18 mouse cellular contexts compared by ENCODE assay signal in the genomic region with DNA sequence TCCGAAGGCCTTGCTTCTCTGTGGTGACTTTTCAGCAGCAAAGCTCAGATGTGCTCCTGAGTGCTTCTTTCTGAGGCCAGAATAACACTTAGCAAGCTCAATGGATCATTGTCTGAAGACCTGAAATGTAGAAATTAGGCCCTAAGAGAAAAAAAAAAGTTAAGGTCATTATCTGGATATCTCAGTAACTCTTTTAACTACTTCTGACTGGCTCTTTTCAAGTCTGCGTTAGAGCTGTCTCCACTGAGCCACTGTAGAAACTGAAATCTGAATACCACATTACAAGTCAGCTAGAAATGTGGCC. TPM values are rescaled to one million over a fixed set of nuclear protein-coding genes. Genes with fewer than 3 reads are reported as not detected.
DNase-seq lines count a peak whose midpoint lies in the region; ATAC-seq and TF ChIP-seq lines count a peak whose summit lies in the region.
"Had no signal": no experiment of that assay in that cellular context is flagged by ENCODE, and none has a peak within 500 bp of the region (broad histone marks: within the 10 kb centered on the region; RNA-seq: fewer than 3 reads in every experiment).

No protein-coding gene starts in this region.

- no peak overlapping the region for H3K4me2 ChIP-seq in lung, embryonic 14.5 days
- no peak overlapping the region for H3K4me2 ChIP-seq in embryonic facial prominence, embryonic 12.5 days (replicated peaks)
- no peak overlapping the region for H3K4me2 ChIP-seq in limb, embryonic 12.5 days
- H3K4me2 ChIP-seq: hindbrain, embryonic 15.5 days; intestine, embryonic 15.5 days; kidney, embryonic 15.5 days; liver, embryonic 11.5 days had no signal

- 0 out of 2 replicates have a peak overlapping the region, but pooled peaks have one; percentile 24 for H3K27ac ChIP-seq in lung, embryonic 14.5 days (ENCODE audit: low read depth)
- 0 out of 2 replicates have a peak overlapping the region, but pooled peaks have one; percentile 18 for H3K27ac ChIP-seq in embryonic facial prominence, embryonic 12.5 days
- H3K27ac ChIP-seq in limb, embryonic 12.5 days, result peak overlapping the region; percentile 85
- H3K27ac ChIP-seq: hindbrain, embryonic 15.5 days; intestine, embryonic 15.5 days; kidney, embryonic 15.5 days had no signal

- no peak for DNase-seq in lung, embryonic 14.5 days
- no peak for DNase-seq in lung, postnatal 36 days
- DNase-seq in Muller cell, postnatal 12 days (ENCODE audit: inconsistent ontology term), result peak; percentile 81
- no peak for DNase-seq in kidney, adult 8-10 months
- DNase-seq in layer of hippocampus, adult 9-10 months (ENCODE audit: low spot score), result no peak
- DNase-seq: adrenal gland, adult 2 months; cerebellum, adult 9-11 months; thymus, postnatal 36 days had no signal

- 65% methylated on average over 2 of the region's 2 CpGs for WGBS in lung, embryonic 14.5 days
- WGBS in embryonic facial prominence, embryonic 12.5 days, result 36% methylated on average over 2 of the region's 2 CpGs
- WGBS in limb, embryonic 12.5 days, result 41% methylated on average over 2 of the region's 2 CpGs

- no peaks in the 10 kb centered on the region for H3K9me3 ChIP-seq in lung, embryonic 14.5 days (ENCODE audit: low read depth, low read length)
- no peaks in the 10 kb centered on the region for H3K9me3 ChIP-seq in embryonic facial prominence, embryonic 12.5 days
- no peaks in the 10 kb centered on the region for H3K9me3 ChIP-seq in limb, embryonic 12.5 days
- H3K9me3 ChIP-seq: hindbrain, embryonic 15.5 days; intestine, embryonic 15.5 days; kidney, embryonic 15.5 days; megakaryocyte, embryonic 14.5 days had no signal

- H3K9ac ChIP-seq in lung, embryonic 14.5 days, result no peak overlapping the region
- no peak overlapping the region for H3K9ac ChIP-seq in embryonic facial prominence, embryonic 12.5 days
- H3K9ac ChIP-seq in limb, embryonic 12.5 days (replicated peaks), result no peak overlapping the region
- H3K9ac ChIP-seq: forebrain, postnatal 0 days; hindbrain, embryonic 15.5 days; intestine, embryonic 15.5 days; kidney, embryonic 15.5 days had no signal

- no peaks in the 10 kb centered on the region for H3K36me3 ChIP-seq in lung, embryonic 14.5 days (ENCODE audit: insufficient read depth)
- no peaks in the 10 kb centered on the region for H3K36me3 ChIP-seq in embryonic facial prominence, embryonic 12.5 days
- H3K36me3 ChIP-seq in limb, embryonic 12.5 days, result no peaks in the 10 kb centered on the region
- H3K36me3 ChIP-seq: hindbrain, embryonic 15.5 days; intestine, embryonic 15.5 days; kidney, embryonic 15.5 days had no signal

- no peak overlapping the region for H3K4me3 ChIP-seq in lung, embryonic 14.5 days (ENCODE audit: low read depth, low read length)
- no peak overlapping the region for H3K4me3 ChIP-seq in embryonic facial prominence, embryonic 12.5 days
- H3K4me3 ChIP-seq in limb, embryonic 12.5 days (replicated peaks), result no peak overlapping the region
- H3K4me3 ChIP-seq: erythroblast, embryonic 14.5 days; hindbrain, embryonic 15.5 days; intestine, embryonic 15.5 days; kidney, embryonic 15.5 days; megakaryocyte, embryonic 14.5 days had no signal

- no peaks in the 10 kb centered on the region for H3K4me1 ChIP-seq in lung, embryonic 14.5 days (ENCODE audit: insufficient read depth)
- no peaks in the 10 kb centered on the region for H3K4me1 ChIP-seq in embryonic facial prominence, embryonic 12.5 days
- H3K4me1 ChIP-seq in limb, embryonic 12.5 days (replicated peaks), result peaks cover 24% of the 10 kb centered on the region
- H3K4me1 ChIP-seq: intestine, embryonic 15.5 days had no signal

- no peaks in the 10 kb centered on the region for H3K27me3 ChIP-seq in lung, embryonic 14.5 days (ENCODE audit: insufficient read depth, low read length)
- H3K27me3 ChIP-seq in embryonic facial prominence, embryonic 12.5 days, result no peaks in the 10 kb centered on the region
- no peaks in the 10 kb centered on the region for H3K27me3 ChIP-seq in limb, embryonic 12.5 days
- H3K27me3 ChIP-seq: hindbrain, embryonic 15.5 days; intestine, embryonic 15.5 days; kidney, embryonic 15.5 days; megakaryocyte, embryonic 14.5 days had no signal

- no peak for ATAC-seq in lung, embryonic 14.5 days (ENCODE audit: insufficient read depth)
- 0 out of 2 replicates have a peak, but pooled peaks have one; percentile 35 for ATAC-seq in embryonic facial prominence, embryonic 12.5 days (ENCODE audit: insufficient number of reproducible peaks, insufficient read depth, low FRiP score, low TSS enrichment)
- no peak for ATAC-seq in limb, embryonic 12.5 days (ENCODE audit: insufficient number of reproducible peaks, insufficient read depth, low FRiP score, low TSS enrichment, low read depth)
- ATAC-seq: forebrain, postnatal 0 days; intestine, embryonic 15.5 days; midbrain, embryonic 16.5 days had no signal

- TF ChIP-seq CTCF in lung, embryonic 14.5 days (IDR thresholded peaks at IDR 0.05; ENCODE audit: low read depth), result no peak

RNA-seq across cellular contexts. Expression of a gene that starts 33.8 kb away (rescaled TPM):
- polyA plus RNA-seq in lung, embryonic 14.5 days (2014; fragmentation: Nextera tagmentation; extraction: Ambion mirVana), result 27.1 and 27.5 TPM in 2 replicates
- polyA plus RNA-seq in embryonic facial prominence, embryonic 12.5 days (2016; fragmentation: Nextera tagmentation; extraction: Ambion mirVana), result 22.1 and 22.7 TPM in 2 replicates
- 27.9 and 30.5 TPM in 2 replicates for polyA plus RNA-seq in limb, embryonic 12.5 days (2016; fragmentation: Nextera tagmentation; extraction: Ambion mirVana)

Comparison
In these comparisons a context has a peak if more than half of its experiments do, and no peak if none do; other contexts are left out.
1. H3K27ac ChIP-seq: peak in every context shown above with its lines; median percentile 85 in limb, embryonic 12.5 days; 24 in lung, embryonic 14.5 days; 18 in embryonic facial prominence, embryonic 12.5 days.